Mouse (Mus musculus) midbrain, embryonic 15.5 days (tissue): Measurements from ENCODE around the gene Btbd35f30. TPM values are rescaled to one million over a fixed set of nuclear protein-coding genes. Genes with fewer than 3 reads are reported as not detected.
"Not testable (repeated sequence)": the region's sequence is repeated elsewhere in the genome, so short reads cannot be mapped to it uniquely, and the experiment has no call there.

ENCODE experiments used
- ATAC-seq: fragments of 200-750 bp; cut with Nextera tagmentation; replicated peaks from 2 replicates; pipeline ENCODE4 v1.8.0; 2017; ENCODE audit warnings: moderate TSS enrichment
- H3K27ac ChIP-seq: fragments of 300-500 bp; sonication (generic); 2 replicates; pipeline ENCODE4 v1.5.1; 2015; ENCODE audit warnings: mild to moderate bottlenecking, inconsistent platforms
- H3K27me3 ChIP-seq: fragments of 300-500 bp; sonication (generic); replicated peaks from 2 replicates; pipeline ENCODE4 v1.6.1; 2015; ENCODE audit warnings: inconsistent platforms
- H3K36me3 ChIP-seq: fragments of 300-500 bp; sonication (generic); replicated peaks from 2 replicates; pipeline ENCODE4 v1.6.1; 2015; ENCODE audit warnings: inconsistent platforms
- H3K4me1 ChIP-seq: fragments of 300-500 bp; sonication (generic); 2 replicates; pipeline ENCODE4 v1.6.1; 2015; ENCODE audit warnings: inconsistent platforms
- H3K4me2 ChIP-seq: fragments of 300-500 bp; sonication (generic); 2 replicates; pipeline ENCODE4 v1.6.1; 2015; ENCODE audit warnings: inconsistent platforms, mild to moderate bottlenecking, moderate library complexity
- H3K4me3 ChIP-seq: fragments of 300-500 bp; sonication (generic); 2 replicates; pipeline ENCODE4 v1.5.1; 2015; ENCODE audit warnings: mild to moderate bottlenecking, inconsistent platforms
- H3K9ac ChIP-seq: fragments of 300-500 bp; sonication (generic); 2 replicates; pipeline ENCODE4 v1.6.1; 2015; ENCODE audit warnings: mild to moderate bottlenecking, inconsistent platforms
- H3K9me3 ChIP-seq: fragments of 300-500 bp; sonication (generic); 2 replicates; pipeline ENCODE4 v1.6.1; 2016; ENCODE audit warnings: inconsistent platforms
- WGBS: fragments of 180-500 bp; shearing (Covaris S2); methylation state at CpG from one replicate; pipeline ENCODE4 v1.1.7; 2015; ENCODE audit warnings: mixed read lengths; 5-methylcytosine and 5-hydroxymethylcytosine counted together
- polyA plus RNA-seq: library from polyadenylated mRNA; unstranded; fragments of >200 nt; fragmentation: Nextera tagmentation; extraction: Ambion mirVana; gene quantifications from 2 replicates; pipeline ENCODE4 v1.2.1, GENCODE M21; 2015

The Btbd35f30 gene
- not detected in 2 replicates for polyA plus RNA-seq

DNA sequence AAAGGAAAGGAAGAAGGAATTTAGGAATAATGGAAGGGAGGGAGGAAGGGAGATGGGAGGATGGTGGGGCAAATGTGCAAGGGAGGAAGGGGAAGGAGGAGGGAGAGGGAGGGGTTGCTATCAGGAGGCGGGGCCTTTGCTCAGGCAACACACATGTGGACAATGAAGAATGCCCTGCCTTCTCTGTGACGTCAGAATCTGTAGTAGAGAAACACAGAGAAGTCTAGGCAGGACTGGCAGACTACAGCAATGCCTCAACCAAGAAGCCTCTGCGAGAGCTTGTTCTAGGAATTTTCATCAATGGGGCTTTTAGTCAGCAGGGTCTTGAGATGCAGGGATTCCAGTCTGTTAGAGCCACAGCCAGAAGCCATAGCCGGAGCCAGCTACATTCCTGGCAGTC, at the start of gene Btbd35f30:
Gene Btbd35f30 (plus strand): TSS at position 301 of the 400 bp plus-strand sequence.
- H3K36me3 ChIP-seq, H3K4me1 ChIP-seq, H3K9ac ChIP-seq, H3K27me3 ChIP-seq, H3K4me2 ChIP-seq, H3K9me3 ChIP-seq, H3K4me3 ChIP-seq, ATAC-seq, H3K27ac ChIP-seq: not testable (repeated sequence)
- WGBS: no CpG with 5 or more reads among the region's 4 CpGs

DNA sequence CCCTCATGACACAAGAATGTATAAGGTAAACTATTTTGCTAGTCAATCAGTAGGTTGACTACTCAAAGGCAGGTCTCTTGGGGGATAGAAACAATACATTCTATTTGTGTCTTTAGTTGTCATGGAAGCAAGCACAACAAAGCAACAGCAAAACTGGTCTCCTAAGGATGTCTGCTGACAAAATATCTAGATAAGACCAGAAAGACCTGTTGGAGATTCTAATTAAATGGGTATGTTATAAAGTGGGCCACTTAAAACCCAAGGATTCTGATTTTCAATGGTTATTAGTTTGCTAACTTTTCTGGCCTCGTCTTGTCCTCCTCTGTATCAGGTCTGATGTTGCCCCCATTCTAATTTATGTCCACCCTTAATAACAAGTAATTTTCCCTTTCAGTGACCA, 47.0 kb downstream of the Btbd35f30 start, which contains the start of gene Gm21789:
Gene Gm21789 (plus strand): TSS at position 301 of the 400 bp plus-strand sequence.
- H3K4me1 ChIP-seq, H3K9me3 ChIP-seq, H3K4me3 ChIP-seq, H3K9ac ChIP-seq, H3K27ac ChIP-seq, H3K4me2 ChIP-seq, H3K27me3 ChIP-seq, H3K36me3 ChIP-seq, ATAC-seq: not testable (repeated sequence)
- WGBS: no CpG with 5 or more reads among the region's 1 CpGs

Other genes starting within 250 kb of the Btbd35f30 start
- not detected in 2 replicates for gene Gm5926, start 243.9 kb upstream of the Btbd35f30 start, polyA plus RNA-seq
- gene Btbd35f21, start 168.5 kb upstream of the Btbd35f30 start, polyA plus RNA-seq: not detected in 2 replicates
- gene Gm21789, start 47.1 kb downstream of the Btbd35f30 start, polyA plus RNA-seq: not detected in 2 replicates
- not detected in 2 replicates for gene Btbd35f5, start 79.3 kb downstream of the Btbd35f30 start, polyA plus RNA-seq